Mouse (Mus musculus) mature B cell (primary cell): ENCODE results near the gene Trmt13.

Source experiments
- in situ Hi-C: fragments of 300-500 bp; cut with MboI; formaldehyde crosslinking; loops from 2 replicates; pipeline ENCODE4 v1.14.3; 2019

Trmt13 gene

DNA sequence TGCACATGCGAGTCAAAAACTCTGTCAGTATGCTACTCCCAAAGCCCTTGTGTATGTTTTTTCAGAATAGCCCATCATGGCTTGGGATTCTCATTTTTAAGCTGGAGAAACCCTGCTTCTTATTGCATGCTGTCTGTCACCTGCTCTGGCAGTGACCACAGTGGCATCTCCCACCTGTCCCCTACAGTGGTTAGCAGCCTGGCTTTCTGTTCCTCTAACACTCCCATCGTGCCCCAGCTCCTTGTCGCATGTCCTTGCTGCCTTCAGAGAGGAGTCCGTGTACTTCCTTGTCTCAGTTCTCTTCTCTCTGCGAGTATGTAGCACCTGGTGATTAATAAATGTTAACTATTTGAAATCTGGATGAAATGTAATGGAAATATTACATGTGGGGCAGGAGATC is 67.0 kb downstream of the Trmt13 start:
- in situ Hi-C loops: no loop called here

DNA sequence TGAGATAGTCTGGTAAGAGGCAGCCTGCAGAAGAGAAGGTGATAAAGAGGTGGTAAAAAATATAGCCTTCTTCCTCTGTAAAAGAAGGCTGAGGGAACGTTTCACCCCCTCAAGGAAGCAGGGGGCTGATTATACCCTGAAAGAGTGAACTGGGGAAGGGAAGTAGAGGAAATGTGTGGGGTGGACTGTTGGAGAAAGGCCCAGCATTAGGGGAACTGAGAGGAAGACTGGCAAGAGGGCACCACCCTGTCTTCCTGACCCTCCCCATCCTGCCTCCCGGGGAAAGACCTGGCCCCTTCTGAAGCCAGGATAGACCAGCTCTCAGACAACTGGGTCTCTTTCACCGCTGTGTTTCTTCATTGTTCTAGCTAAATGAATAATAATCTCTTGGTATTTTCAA is 71.9 kb downstream of the Trmt13 start:
- in situ Hi-C loops: no loop called here

DNA sequence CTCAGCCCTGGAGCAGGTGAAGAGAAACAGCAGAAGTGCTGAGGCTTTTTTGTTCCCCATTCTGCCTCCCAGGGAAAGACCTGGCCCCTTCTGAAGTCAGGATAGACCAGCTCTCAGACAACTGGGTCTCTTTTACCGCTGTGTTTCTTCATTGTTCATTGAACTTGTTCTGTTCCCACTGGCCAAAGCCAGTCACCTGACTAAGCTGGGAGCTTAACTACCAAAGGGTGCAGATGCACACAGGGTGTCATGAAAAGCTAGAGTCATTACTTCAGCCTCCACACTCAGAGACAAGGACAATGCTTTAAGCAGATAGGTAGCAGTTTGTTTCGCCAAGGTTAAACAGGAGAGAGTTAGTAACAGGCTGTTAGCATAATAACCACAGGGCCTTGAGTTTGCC is 72.3 kb downstream of the Trmt13 start:
- in situ Hi-C loops: no loop called here

DNA sequence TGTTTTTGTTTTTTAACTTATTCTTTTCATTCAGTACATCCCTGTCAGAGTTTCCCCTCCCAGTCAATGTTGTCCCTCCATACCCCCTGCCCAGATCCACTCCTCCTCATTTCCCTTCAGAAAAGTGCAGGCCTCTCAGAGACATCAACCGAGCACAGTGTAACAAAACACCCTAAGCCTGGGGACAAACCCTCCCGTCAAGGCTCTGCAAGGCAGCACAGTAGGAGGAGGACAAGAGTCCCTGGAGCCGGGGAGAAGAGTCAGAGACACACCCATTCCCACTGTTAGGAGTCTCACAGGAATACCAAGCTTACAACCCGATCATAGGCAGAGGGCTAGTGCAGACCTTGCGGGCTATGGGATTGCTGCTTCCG is 77.2 kb downstream of the Trmt13 start:
- in situ Hi-C loops: no loop called here

DNA sequence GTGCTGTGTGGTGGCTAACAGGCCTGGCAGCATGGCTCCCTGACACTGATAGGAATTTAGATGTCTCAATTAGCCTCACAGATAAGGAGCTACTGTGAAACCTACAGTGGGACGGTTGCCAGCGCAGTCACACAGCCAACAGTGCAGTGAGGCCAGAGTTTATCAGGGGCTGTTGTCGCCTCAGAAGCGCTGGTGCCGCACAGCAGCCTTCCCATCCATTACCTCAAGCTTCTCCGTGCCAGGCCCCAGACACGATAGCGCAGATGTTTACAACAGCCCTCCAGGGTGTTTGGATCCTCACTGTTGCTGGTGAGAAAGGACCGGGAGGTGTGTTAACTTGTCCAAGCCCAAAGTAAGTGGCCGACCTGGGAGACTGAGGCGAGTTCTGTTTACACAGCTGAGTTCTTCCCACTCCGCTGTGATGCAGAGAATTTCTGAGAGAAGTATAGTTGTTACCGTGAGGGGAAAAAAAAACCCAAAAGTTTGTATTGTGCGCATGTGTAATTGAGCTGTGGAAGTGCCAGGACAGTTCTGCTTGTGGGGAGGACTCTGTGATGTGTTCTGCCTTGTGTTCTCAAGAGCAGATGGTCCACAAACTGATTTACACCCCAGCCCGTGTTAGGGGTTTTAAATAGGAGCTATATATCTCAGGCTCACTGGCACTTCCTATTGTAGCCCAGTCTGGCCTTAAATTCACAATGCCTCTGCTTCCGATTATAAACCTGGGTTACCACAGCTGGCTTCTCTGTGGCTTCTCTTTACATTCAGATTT is 77.8 kb downstream of the Trmt13 start:
- in situ Hi-C loops: no loop called here
